Mouse (Mus musculus) frontal cortex, adult (tissue): ENCODE measurements around the gene Gm20388.

Source experiments
- ATAC-seq: cut with Nextera tagmentation; 2 replicates; pipeline ENCODE4 v1.9.2; 2017; ENCODE audit warnings: mild to moderate bottlenecking, moderate library complexity, mixed read lengths; ENCODE audit not compliant: low TSS enrichment

Gene Gm20388

GRCm38 (mm10) chr8:120544155-120544554 lies 633.5 kb downstream of the Gm20388 start:
- no peak for ATAC-seq

GRCm38 (mm10) chr8:120547562-120547961 lies 636.9 kb downstream of the Gm20388 start:
- no peak for ATAC-seq

GRCm38 (mm10) chr8:120548313-120548761 lies 637.7 kb downstream of the Gm20388 start:
- peak; percentile 20 for ATAC-seq

- no peak for ATAC-seq
Measured at GRCm38 (mm10) chr8:120549321-120549921, 638.8 kb downstream of the Gm20388 start.

GRCm38 (mm10) chr8:120549922-120550321 lies 639.3 kb downstream of the Gm20388 start:
- ATAC-seq: no peak

GRCm38 (mm10) chr8:120550430-120550829 lies 639.8 kb downstream of the Gm20388 start:
- no peak for ATAC-seq

- ATAC-seq: peak; percentile 41
Measured at GRCm38 (mm10) chr8:120550937-120551676, 640.5 kb downstream of the Gm20388 start.

- no peak for ATAC-seq
Measured at GRCm38 (mm10) chr8:120551677-120551980, 641.0 kb downstream of the Gm20388 start.

- ATAC-seq: peak; percentile 16; the same call in 1 of the 2 replicates
Measured at GRCm38 (mm10) chr8:120552509-120552908, 641.9 kb downstream of the Gm20388 start.

- no peak for ATAC-seq
Measured at GRCm38 (mm10) chr8:120553441-120554123, 642.9 kb downstream of the Gm20388 start.

GRCm38 (mm10) chr8:120554466-120555039 lies 643.9 kb downstream of the Gm20388 start:
- no peak for ATAC-seq

- no peak for ATAC-seq
Measured at GRCm38 (mm10) chr8:120556198-120556892, 645.7 kb downstream of the Gm20388 start.

GRCm38 (mm10) chr8:120557170-120557965 lies 646.7 kb downstream of the Gm20388 start:
- ATAC-seq: peak; percentile 42

- ATAC-seq: no peak
Measured at GRCm38 (mm10) chr8:120558162-120558561, 647.5 kb downstream of the Gm20388 start.

GRCm38 (mm10) chr8:120559654-120560053 lies 649.0 kb downstream of the Gm20388 start:
- no peak for ATAC-seq

GRCm38 (mm10) chr8:120560535-120560934 lies 649.9 kb downstream of the Gm20388 start:
- ATAC-seq: no peak

GRCm38 (mm10) chr8:120561539-120562435 lies 651.1 kb downstream of the Gm20388 start:
- ATAC-seq: no peak

- no peak for ATAC-seq
Measured at GRCm38 (mm10) chr8:120562680-120563347, 652.2 kb downstream of the Gm20388 start.

GRCm38 (mm10) chr8:120563348-120563724 lies 652.7 kb downstream of the Gm20388 start:
- no peak for ATAC-seq
